In genomic region chr5:32412186-32412950, GRCm38 (mm10) we compare ENCODE assay signal across 8 mouse cellular contexts. TPM values are rescaled to one million over a fixed set of nuclear protein-coding genes. Genes with fewer than 3 reads are reported as not detected.
DNase-seq lines count a peak whose midpoint lies in the region; ATAC-seq and TF ChIP-seq lines count a peak whose summit lies in the region.

No protein-coding gene starts in this region.

- no peaks in the 10 kb centered on the region for H3K79me2 ChIP-seq in myocyte (ENCODE audit: control insufficient read depth, insufficient read depth)

- TF ChIP-seq CTCF in layer of hippocampus, adult 2 months (conservative IDR thresholded peaks at IDR 0.05): no peak
- no peak for TF ChIP-seq CTCF in bone marrow, adult 2 months (IDR thresholded peaks at IDR 0.05; ENCODE audit: control insufficient read depth, insufficient read depth, low read length)

- H3K27ac ChIP-seq in layer of hippocampus, adult 2 months: peak overlapping the region; percentile 64; the same call in 1 of the 2 replicates
- peak overlapping the region; percentile 42 for H3K27ac ChIP-seq in bone marrow, adult 2 months (ENCODE audit: control insufficient read depth, insufficient read depth, low read depth, low read length, poor library complexity)

- no peak overlapping the region for H3K4me3 ChIP-seq in layer of hippocampus, adult 2 months
- no peak overlapping the region for H3K4me3 ChIP-seq in bone marrow, adult 2 months (replicated peaks; ENCODE audit: control insufficient read depth, low read depth, low read length)
- H3K4me3 ChIP-seq in myocyte: no peak overlapping the region

- no peak for TF ChIP-seq POLR2A in bone marrow, adult 2 months (IDR thresholded peaks at IDR 0.05; ENCODE audit: borderline replicate concordance, control insufficient read depth, low read depth, low read length)
- TF ChIP-seq POLR2A in myocyte (IDR thresholded peaks at IDR 0.05; ENCODE audit: insufficient read length, low read depth): no peak

- no peaks in the 10 kb centered on the region for H3K36me3 ChIP-seq in myocyte (ENCODE audit: control insufficient read depth, insufficient read depth)

- peak; percentile 30; the same call in 1 of the 2 replicates for ATAC-seq in granulocyte monocyte progenitor cell, adult 5-6 weeks (replicated peaks; ENCODE audit: poor library complexity, severe bottlenecking)
- no peak for ATAC-seq in inflammation-experienced regulatory T-cells, adult 6 months

- peak overlapping the region; percentile 31 for H3K4me2 ChIP-seq in myocyte (ENCODE audit: low read depth)

- H3K27me3 ChIP-seq in myocyte (ENCODE audit: control insufficient read depth, insufficient read depth, insufficient read length): no peaks in the 10 kb centered on the region

- no peak for DNase-seq in layer of hippocampus, adult 2 months (ENCODE audit: low spot score in 2 of 2)
- DNase-seq in layer of hippocampus, adult 8-10 months (ENCODE audit: low spot score in 2 of 2): no peak
- DNase-seq in kidney, adult 9 months: peak; percentile 48
- no peak for DNase-seq in frontal cortex, postnatal 36 days (ENCODE audit: low spot score in 2 of 2)

- WGBS in bone marrow, adult 2 months: 10% methylated on average over 1 of the region's 1 CpGs

- no peak overlapping the region for H3ac ChIP-seq in myocyte (ENCODE audit: control insufficient read depth, insufficient read length)

- H3K4me1 ChIP-seq in bone marrow, adult 2 months (ENCODE audit: control insufficient read depth, insufficient read depth, low read length): peaks cover 15% of the 10 kb centered on the region

TF ChIP-seq in myocyte, 11 proteins besides CTCF, POLR2A, EP300 and RAD21:
- TF ChIP-seq SRF (IDR thresholded peaks at IDR 0.05; ENCODE audit: control insufficient read depth, insufficient read length, low read depth): no peak
- TF ChIP-seq POLR2AphosphoS2 (IDR thresholded peaks at IDR 0.05; ENCODE audit: insufficient read length, low read depth): no peak
- no peak for TF ChIP-seq E2F4 (IDR thresholded peaks at IDR 0.05; ENCODE audit: insufficient read depth)
- TF ChIP-seq MYOG (IDR thresholded peaks at IDR 0.05; ENCODE audit: control insufficient read depth in 1 of 3, insufficient read depth in 1 of 3, insufficient read length in 2 of 3, low read depth in 2 of 3): no peak
- TF ChIP-seq CEBPB (IDR thresholded peaks at IDR 0.05; ENCODE audit: insufficient read depth, poor library complexity, severe bottlenecking): no peak
- no peak for TF ChIP-seq TCF12 (IDR thresholded peaks at IDR 0.05; ENCODE audit: insufficient read depth, poor library complexity, severe bottlenecking)
- TF ChIP-seq TCF3 (IDR thresholded peaks at IDR 0.05; ENCODE audit: insufficient read length, low read depth): no peak
- no peak for TF ChIP-seq MAX (IDR thresholded peaks at IDR 0.05; ENCODE audit: low read depth)

RNA-seq across cellular contexts. Expression of gene Ppp1cb, which starts 46.3 kb away (rescaled TPM):
- 100 to 1,000 TPM; 418 to 439 TPM for total RNA-seq in layer of hippocampus, adult 2 months (2021)
- total RNA-seq in layer of hippocampus, adult 8-10 months (2022): 100 to 1,000 TPM; 366 to 393 (median 386) TPM
- 222 and 285 TPM in 2 replicates for polyA plus RNA-seq in bone marrow, adult 2 months (2011; ENCODE audit: insufficient read depth, insufficient read length, low replicate concordance, missing spikeins)
- 112 and 221 TPM in 2 replicates for total RNA-seq in granulocyte monocyte progenitor cell, adult 5-6 weeks (2014; fragmentation: Nextera tagmentation)
- 282 and 366 TPM in 2 replicates for total RNA-seq in granulocyte monocyte progenitor cell, adult 5-6 weeks (2017)
- polyA plus RNA-seq in myocyte (2012; fragmentation: generic; extraction: Trizol): 62.5 TPM
- 100 to 1,000 TPM in 2 of 3 experiments, 10 to 100 TPM in 1; 83.2 to 212 (median 169) TPM for polyA plus RNA-seq in inflammation-experienced regulatory T-cells, adult 6 months (2017; shearing (Covaris generic))
